ENCODE assay signal across 10 mouse cellular contexts in genomic region chr6:141797837-141798236, GRCm38 (mm10). TPM values are rescaled to one million over a fixed set of nuclear protein-coding genes. Genes with fewer than 3 reads are reported as not detected.
DNase-seq lines count a peak whose midpoint lies in the region; ATAC-seq lines count a peak whose summit lies in the region.
"Had no signal": no experiment of that assay in that cellular context is flagged by ENCODE, and none has a peak within 500 bp of the region (broad histone marks: within the 10 kb centered on the region; RNA-seq: fewer than 3 reads in every experiment).

No protein-coding gene starts in this region.

- no peaks in the 10 kb centered on the region for H3K9me3 ChIP-seq in midbrain, embryonic 10.5 days (replicated peaks)
- no peaks in the 10 kb centered on the region for H3K9me3 ChIP-seq in midbrain, embryonic 15.5 days
- no peaks in the 10 kb centered on the region for H3K9me3 ChIP-seq in lung, embryonic 15.5 days
- H3K9me3 ChIP-seq: heart, embryonic 15.5 days had no signal

- no peaks in the 10 kb centered on the region for H3K4me1 ChIP-seq in midbrain, embryonic 10.5 days
- H3K4me1 ChIP-seq in midbrain, embryonic 15.5 days: no peaks in the 10 kb centered on the region
- H3K4me1 ChIP-seq in lung, embryonic 15.5 days: no peaks in the 10 kb centered on the region
- H3K4me1 ChIP-seq: heart, embryonic 15.5 days had no signal

- H3K27ac ChIP-seq in midbrain, embryonic 10.5 days (replicated peaks): no peak overlapping the region
- no peak overlapping the region for H3K27ac ChIP-seq in midbrain, embryonic 15.5 days
- H3K27ac ChIP-seq in lung, embryonic 15.5 days: no peak overlapping the region
- H3K27ac ChIP-seq: heart, embryonic 15.5 days had no signal

- no peak overlapping the region for H3K4me2 ChIP-seq in midbrain, embryonic 15.5 days
- H3K4me2 ChIP-seq in lung, embryonic 15.5 days: no peak overlapping the region
- H3K4me2 ChIP-seq: heart, embryonic 15.5 days had no signal

- no peak overlapping the region for H3K9ac ChIP-seq in midbrain, embryonic 15.5 days
- H3K9ac ChIP-seq in lung, embryonic 15.5 days: no peak overlapping the region
- H3K9ac ChIP-seq: heart, embryonic 15.5 days had no signal

- WGBS in midbrain, embryonic 10.5 days: 21% methylated on average over 1 of the region's 1 CpGs
- 42% methylated on average over 1 of the region's 1 CpGs for WGBS in midbrain, embryonic 15.5 days
- WGBS in lung, embryonic 15.5 days: 25% methylated on average over 1 of the region's 1 CpGs

- H3K4me3 ChIP-seq in midbrain, embryonic 10.5 days: no peak overlapping the region
- no peak overlapping the region for H3K4me3 ChIP-seq in midbrain, embryonic 15.5 days
- no peak overlapping the region for H3K4me3 ChIP-seq in lung, embryonic 15.5 days
- H3K4me3 ChIP-seq: heart, embryonic 15.5 days had no signal

- intact Hi-C loops in heart, postnatal 10 days (cut with DNase I): loop anchor here (5.0 kb wide), 2 partner anchors 311 to 1081 kb away; no protein-coding TSS in a partner anchor

- ATAC-seq in midbrain, embryonic 15.5 days (replicated peaks): no peak
- peak; percentile 57; the same call in 1 of the 2 replicates for ATAC-seq in lung, embryonic 15.5 days (ENCODE audit: borderline replicate concordance, extremely low read depth, low FRiP score, low TSS enrichment)

- no peaks in the 10 kb centered on the region for H3K36me3 ChIP-seq in midbrain, embryonic 10.5 days
- no peaks in the 10 kb centered on the region for H3K36me3 ChIP-seq in midbrain, embryonic 15.5 days (replicated peaks)
- no peaks in the 10 kb centered on the region for H3K36me3 ChIP-seq in lung, embryonic 15.5 days
- H3K36me3 ChIP-seq: heart, embryonic 15.5 days had no signal

- H3K27me3 ChIP-seq in midbrain, embryonic 10.5 days (ENCODE audit: low read depth, poor library complexity, severe bottlenecking): no peaks in the 10 kb centered on the region
- no peaks in the 10 kb centered on the region for H3K27me3 ChIP-seq in midbrain, embryonic 15.5 days (replicated peaks)
- H3K27me3 ChIP-seq in lung, embryonic 15.5 days: no peaks in the 10 kb centered on the region
- H3K27me3 ChIP-seq: heart, embryonic 15.5 days had no signal

- DNase-seq in midbrain, embryonic 10.5 days (ENCODE audit: low spot score): peak; percentile 34
- peak; percentile 3 for DNase-seq in cerebellum, adult 9-11 months
- peak; percentile 26 to 58 for DNase-seq in heart, postnatal 10 days
- peak; percentile 39 for DNase-seq in kidney, postnatal 14 days
- peak; percentile 7 for DNase-seq in right cerebral cortex, postnatal 14 days
- DNase-seq in gastrocnemius, adult 8-10 months (ENCODE audit: low spot score in 2 of 2): no peak

RNA-seq across cellular contexts. Expression of gene Gm5724, which starts 24.2 kb away (rescaled TPM):
- polyA plus RNA-seq in midbrain, embryonic 10.5 days (2016; fragmentation: Nextera tagmentation; extraction: Ambion mirVana): not detected in 2 replicates
- not detected in 2 replicates for polyA plus RNA-seq in midbrain, embryonic 15.5 days (2015; fragmentation: Nextera tagmentation; extraction: Ambion mirVana)
- total RNA-seq in heart, postnatal 10 days (2021): not detected
- not detected in 2 replicates for polyA plus RNA-seq in lung, embryonic 15.5 days (2015; fragmentation: Nextera tagmentation; extraction: Ambion mirVana)
- not detected for total RNA-seq in gastrocnemius, adult 8-10 months (2022)
- total RNA-seq: neutrophil, adult 5-6 weeks had no signal
- polyA plus RNA-seq: heart, embryonic 15.5 days had no signal

RNA-seq across cellular contexts. Expression of gene Slco1a4, which starts 58.2 kb away (rescaled TPM):
- not detected in 2 replicates for polyA plus RNA-seq in midbrain, embryonic 10.5 days (2016; fragmentation: Nextera tagmentation; extraction: Ambion mirVana)
- polyA plus RNA-seq in midbrain, embryonic 15.5 days (2015; fragmentation: Nextera tagmentation; extraction: Ambion mirVana): 1.3 and 1.5 TPM in 2 replicates
- under 1 TPM; 0.15 to 0.84 TPM for total RNA-seq in heart, postnatal 10 days (2021)
- polyA plus RNA-seq in lung, embryonic 15.5 days (2015; fragmentation: Nextera tagmentation; extraction: Ambion mirVana): 0.06 TPM in 1 of 2 replicates, not detected in the other
- under 1 TPM in 2 of 4 experiments, not detected in 2; 0.07 to 0.11 TPM for total RNA-seq in gastrocnemius, adult 8-10 months (2022)
- total RNA-seq: neutrophil, adult 5-6 weeks had no signal

Comparison
In these comparisons a context has a peak if more than half of its experiments do, and no peak if none do; other contexts are left out.
1. DNase-seq: peak in midbrain, embryonic 10.5 days (single experiment), cerebellum, adult 9-11 months (single experiment), heart, postnatal 10 days (2 of 2), kidney, postnatal 14 days (single experiment) and right cerebral cortex, postnatal 14 days (single experiment); none in gastrocnemius, adult 8-10 months (0 of 2).